Comparison of ENCODE assay signal across 10 mouse cellular contexts in the genomic region with DNA sequence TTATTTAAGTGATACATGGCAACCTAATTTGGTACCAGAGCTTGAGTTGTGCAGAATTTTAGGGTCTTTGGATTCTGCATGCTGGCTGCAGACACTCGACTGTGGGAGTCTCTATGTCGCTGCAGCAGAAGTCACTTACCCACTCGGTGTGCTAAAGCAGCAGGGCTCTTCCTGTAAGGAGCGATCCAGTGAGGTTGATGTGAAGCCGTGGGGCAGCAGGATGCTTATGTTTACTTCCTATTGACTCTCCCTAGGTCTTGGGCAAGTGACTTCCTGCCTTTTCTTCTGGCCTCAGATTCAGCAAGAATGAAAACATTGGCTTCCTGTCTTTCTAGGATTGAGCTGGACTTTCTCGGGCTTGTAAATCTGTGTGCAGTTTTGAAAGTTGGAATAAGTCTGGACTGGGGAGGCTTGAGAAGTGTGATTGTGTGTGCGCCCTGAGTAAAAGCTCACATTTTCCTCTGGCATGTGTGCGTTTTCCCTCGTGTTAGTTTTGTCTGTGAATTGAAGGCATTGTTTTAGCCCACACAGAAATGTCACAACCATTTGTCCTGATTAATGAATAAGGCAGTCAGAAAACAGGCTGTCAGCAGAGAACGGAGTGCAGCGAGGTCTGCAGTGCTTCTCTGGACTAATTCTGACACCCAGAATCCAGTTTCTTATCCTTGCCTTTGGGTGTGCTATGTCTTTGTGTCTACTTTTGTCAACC.
A peak's percentile ranks its signal among the peaks of the same experiment; 100 is the strongest.
DNase-seq lines count a peak whose midpoint lies in the region; ATAC-seq lines count a peak whose summit lies in the region.
"Had no signal": no experiment of that assay in that cellular context is flagged by ENCODE, and none has a peak within 500 bp of the region (broad histone marks: within the 10 kb centered on the region; RNA-seq: fewer than 3 reads in every experiment).

No protein-coding gene starts in this region.

- H3K27ac ChIP-seq in neural tube, embryonic 15.5 days (replicated peaks): peak overlapping the region; percentile 61
- H3K27ac ChIP-seq in forebrain, embryonic 11.5 days (ENCODE audit: low read depth, low read length): no peak overlapping the region
- H3K27ac ChIP-seq: midbrain, embryonic 15.5 days had no signal

- 0 out of 2 replicates have a peak overlapping the region, but pooled peaks have one; percentile 0 for H3K4me2 ChIP-seq in neural tube, embryonic 15.5 days
- no peak overlapping the region for H3K4me2 ChIP-seq in forebrain, embryonic 11.5 days (ENCODE audit: low read depth, low read length, severe bottlenecking)
- H3K4me2 ChIP-seq: midbrain, embryonic 15.5 days had no signal

- 0 out of 2 replicates have a peak, but pooled peaks cover 3% of the 10 kb centered on the region for H3K36me3 ChIP-seq in neural tube, embryonic 15.5 days
- no peaks in the 10 kb centered on the region for H3K36me3 ChIP-seq in forebrain, embryonic 11.5 days (ENCODE audit: control insufficient read depth, insufficient read depth, low read length)
- H3K36me3 ChIP-seq: midbrain, embryonic 15.5 days had no signal

- no peaks in the 10 kb centered on the region for H3K27me3 ChIP-seq in neural tube, embryonic 15.5 days (replicated peaks)
- no peaks in the 10 kb centered on the region for H3K27me3 ChIP-seq in forebrain, embryonic 11.5 days (ENCODE audit: control insufficient read depth, insufficient read depth, low read length)
- H3K27me3 ChIP-seq: midbrain, embryonic 15.5 days; Patski had no signal

- peaks cover 7% of the 10 kb centered on the region for H3K4me1 ChIP-seq in neural tube, embryonic 15.5 days
- no peaks in the 10 kb centered on the region for H3K4me1 ChIP-seq in forebrain, embryonic 11.5 days (replicated peaks; ENCODE audit: control insufficient read depth, insufficient read depth, low read length)
- H3K4me1 ChIP-seq: midbrain, embryonic 15.5 days had no signal

- H3K9me3 ChIP-seq in neural tube, embryonic 15.5 days (replicated peaks): no peaks in the 10 kb centered on the region
- H3K9me3 ChIP-seq in forebrain, embryonic 11.5 days (ENCODE audit: control insufficient read depth, low read length): no peaks in the 10 kb centered on the region
- H3K9me3 ChIP-seq: midbrain, embryonic 15.5 days had no signal

- ATAC-seq in neural tube, embryonic 15.5 days (ENCODE audit: low FRiP score): no peak
- no peak for ATAC-seq in forebrain, embryonic 11.5 days (replicated peaks; ENCODE audit: low FRiP score)
- ATAC-seq: midbrain, embryonic 15.5 days; Patski had no signal

- 57% methylated on average over 11 of the region's 11 CpGs for WGBS in neural tube, embryonic 15.5 days
- 63% methylated on average over 11 of the region's 11 CpGs for WGBS in forebrain, embryonic 11.5 days

- H3K4me3 ChIP-seq in neural tube, embryonic 15.5 days (replicated peaks): no peak overlapping the region
- H3K4me3 ChIP-seq in forebrain, embryonic 11.5 days (ENCODE audit: low read depth, low read length): no peak overlapping the region
- H3K4me3 ChIP-seq: midbrain, embryonic 15.5 days had no signal

- peak; percentile 50 for DNase-seq in layer of hippocampus, adult 9-11 months
- DNase-seq in layer of hippocampus, postnatal 25 days (ENCODE audit: extremely low spot score in 1 of 2, low spot score in 1 of 2): no peak
- DNase-seq in heart, adult 9 months (ENCODE audit: low spot score in 2 of 2): peak; percentile 46 to 60
- peak; percentile 39 to 53 for DNase-seq in kidney, postnatal 25 days
- DNase-seq in adrenal gland, postnatal 14 days: no peak
- DNase-seq in forebrain, embryonic 11.5 days (ENCODE audit: low spot score): no peak
- DNase-seq in adrenal gland, postnatal 25 days: no peak

- no peak overlapping the region for H3K9ac ChIP-seq in neural tube, embryonic 15.5 days (replicated peaks)
- no peak overlapping the region for H3K9ac ChIP-seq in forebrain, embryonic 11.5 days (ENCODE audit: low read length)
- H3K9ac ChIP-seq: midbrain, embryonic 15.5 days had no signal

Comparison
In these comparisons a context has a peak if more than half of its experiments do, and no peak if none do; other contexts are left out.
1. DNase-seq: peak in layer of hippocampus, adult 9-11 months (single experiment), heart, adult 9 months (2 of 2) and kidney, postnatal 25 days (2 of 2); none in layer of hippocampus, postnatal 25 days (0 of 2), adrenal gland, postnatal 14 days (single experiment), forebrain, embryonic 11.5 days (single experiment) and adrenal gland, postnatal 25 days (single experiment).